Mouse (Mus musculus) 3134 (cell line): ENCODE measurements around the gene Rimklb.
A peak's percentile ranks its signal among the peaks of the same experiment; 100 is the strongest.
"Not testable (repeated sequence)": the region's sequence is repeated elsewhere in the genome, so short reads cannot be mapped to it uniquely, and the experiment has no call there.

Source experiments
- DNase-seq: peaks from one replicate; pipeline ENCODE4 v3.0.0-alpha.2; 2011; ENCODE audit warnings: low spot score; ENCODE audit not compliant: insufficient read length; ENCODE audit errors: extremely low read depth

Gene Rimklb

GRCm38 (mm10) chr6:122505041-122505440 lies 6.5 kb upstream of the Rimklb start:
- DNase-seq = no peak

- no peak for DNase-seq
These were observed 2.1 kb downstream of the Rimklb start for GRCm38 (mm10) chr6:122496501-122496900.

- DNase-seq = peak; percentile 54
These were observed 3.3 kb downstream of the Rimklb start for GRCm38 (mm10) chr6:122495082-122495881.

GRCm38 (mm10) chr6:122493799-122494472 lies 4.6 kb downstream of the Rimklb start:
- no peak for DNase-seq

- no peak for DNase-seq
These were observed 6.1 kb downstream of the Rimklb start for GRCm38 (mm10) chr6:122492479-122492878.

- no peak for DNase-seq
These were observed 7.0 kb downstream of the Rimklb start for GRCm38 (mm10) chr6:122491557-122491956.

GRCm38 (mm10) chr6:122490929-122491512 lies 7.5 kb downstream of the Rimklb start:
- no peak for DNase-seq

- DNase-seq = no peak
These were observed 12.1 kb downstream of the Rimklb start for GRCm38 (mm10) chr6:122486297-122487117.

GRCm38 (mm10) chr6:122485401-122486296 lies 12.9 kb downstream of the Rimklb start:
- DNase-seq = no peak

- no peak for DNase-seq
These were observed 20.5 kb downstream of the Rimklb start for GRCm38 (mm10) chr6:122478062-122478461.

- not testable (repeated sequence) for DNase-seq
These were observed 27.1 kb downstream of the Rimklb start for GRCm38 (mm10) chr6:122471461-122471860.

GRCm38 (mm10) chr6:122470240-122470639 lies 28.3 kb downstream of the Rimklb start:
- no peak for DNase-seq

GRCm38 (mm10) chr6:122469030-122469640 lies 29.4 kb downstream of the Rimklb start:
- DNase-seq = no peak

GRCm38 (mm10) chr6:122466092-122466713 lies 32.4 kb downstream of the Rimklb start:
- DNase-seq = peak; percentile 19

- DNase-seq = no peak
These were observed 39.4 kb downstream of the Rimklb start for GRCm38 (mm10) chr6:122458946-122459693.

- DNase-seq = no peak
These were observed 50.7 kb downstream of the Rimklb start for GRCm38 (mm10) chr6:122447848-122448247.

- no peak for DNase-seq
These were observed 53.3 kb downstream of the Rimklb start for GRCm38 (mm10) chr6:122445215-122445614.

GRCm38 (mm10) chr6:122440632-122441226 lies 57.8 kb downstream of the Rimklb start:
- DNase-seq = no peak
